Mouse (Mus musculus): ENCODE results near the gene Urb1. TPM values are rescaled to one million over a fixed set of nuclear protein-coding genes. Genes with fewer than 3 reads are reported as not detected.

Gene Urb1
- polyA plus RNA-seq, 1 experiment from 2014 or later = 4.2 TPM

DNA sequence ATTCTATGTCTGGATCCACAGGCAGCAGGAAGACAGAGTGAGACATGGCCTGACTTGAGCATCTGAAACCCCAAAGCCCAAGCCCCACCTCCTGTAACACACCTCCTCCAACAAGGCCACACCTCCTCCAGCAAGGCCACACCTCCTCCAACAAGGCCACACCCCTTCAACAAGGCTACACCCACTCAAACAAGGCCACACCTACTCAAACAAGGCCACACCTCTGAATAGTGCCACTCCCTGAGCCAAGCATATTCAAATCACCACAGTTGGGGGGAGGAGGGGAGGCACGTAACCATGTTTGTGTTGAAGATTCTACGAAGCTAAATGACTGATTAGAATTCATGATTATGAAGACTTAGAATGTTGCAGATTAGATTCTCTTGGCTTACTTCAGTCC, 108.7 kb downstream of the Urb1 start:
- H3K4me3 ChIP-seq (replicated peaks; ENCODE audit: low read depth, low read length) = no peak overlapping the region
- ATAC-seq (replicated peaks; ENCODE audit: low FRiP score, low read depth) (no peak), DNase-seq (ENCODE audit: low spot score) (no peak)
- 0 out of 2 replicates have a peak, but pooled peaks cover 6% of the 10 kb centered on the region for H3K4me1 ChIP-seq (replicated peaks; ENCODE audit: insufficient read depth, low read length)
- no peaks in the 10 kb centered on the region for H3K36me3 ChIP-seq (ENCODE audit: insufficient read depth, low read length)
- TF ChIP-seq CTCF (IDR thresholded peaks at IDR 0.05; ENCODE audit: low read depth) = no peak
- H3K4me2 ChIP-seq (ENCODE audit: low read length) = no peak overlapping the region
- no peak overlapping the region for H3K27ac ChIP-seq
- H3K9ac ChIP-seq (ENCODE audit: low read depth, low read length) = no peak overlapping the region
- H3K27me3 ChIP-seq (ENCODE audit: insufficient read depth, low read length) = no peaks in the 10 kb centered on the region
- no peaks in the 10 kb centered on the region for H3K9me3 ChIP-seq (replicated peaks; ENCODE audit: low read length)
- 95% methylated on average over 2 of the region's 2 CpGs for WGBS

Other genes starting within 250 kb of the Urb1 start
- gene Mis18a, start 83.0 kb downstream of the Urb1 start, polyA plus RNA-seq (2015; fragmentation: Nextera tagmentation; extraction: Ambion mirVana) = 41.4 and 44.5 TPM in 2 replicates
- 0.14 TPM in 1 of 2 replicates, not detected in the other for gene Mrap, start 72.2 kb downstream of the Urb1 start, polyA plus RNA-seq (2015; fragmentation: Nextera tagmentation; extraction: Ambion mirVana)
- 1.0 and 1.2 TPM in 2 replicates for gene Eva1c, start 16.3 kb upstream of the Urb1 start, polyA plus RNA-seq (2015; fragmentation: Nextera tagmentation; extraction: Ambion mirVana)
- gene Cfap298, start 124.7 kb upstream of the Urb1 start, polyA plus RNA-seq (2015; fragmentation: Nextera tagmentation; extraction: Ambion mirVana) = 43.7 and 48.1 TPM in 2 replicates
- gene Synj1, start 200.9 kb upstream of the Urb1 start, polyA plus RNA-seq (2015; fragmentation: Nextera tagmentation; extraction: Ambion mirVana) = 10.0 and 11.9 TPM in 2 replicates
- gene Paxbp1, start 234.1 kb upstream of the Urb1 start, polyA plus RNA-seq (2015; fragmentation: Nextera tagmentation; extraction: Ambion mirVana) = 26.4 and 32.0 TPM in 2 replicates

Data from kidney, postnatal 0 days (tissue).